Mouse (Mus musculus) neural tube, embryonic 11.5 days (tissue): Measurements from ENCODE around the gene Gm20388. TPM values are rescaled to one million over a fixed set of nuclear protein-coding genes. Genes with fewer than 3 reads are reported as not detected.

Experiments
- ATAC-seq: fragments of 200-750 bp; cut with Nextera tagmentation; 2 replicates; pipeline ENCODE4 v1.8.0; 2017; ENCODE audit warnings: moderate number of reproducible peaks, mild to moderate bottlenecking, moderate TSS enrichment, moderate library complexity; ENCODE audit not compliant: insufficient read depth, low FRiP score, low TSS enrichment
- DNase-seq: peaks from one replicate; pipeline ENCODE4 v3.0.0-alpha.2; 2015; ENCODE audit warnings: low spot score
- H3K27ac ChIP-seq: fragments of 300-500 bp; sonication (generic); 2 replicates; pipeline ENCODE4 v1.5.1; 2014; ENCODE audit warnings: low read depth, mild to moderate bottlenecking, low read length
- H3K27me3 ChIP-seq: fragments of 300-500 bp; sonication (generic); 2 replicates; pipeline ENCODE4 v1.6.1; 2014; ENCODE audit warnings: mild to moderate bottlenecking, low read length, mixed read lengths; ENCODE audit not compliant: control insufficient read depth, insufficient read depth
- H3K36me3 ChIP-seq: fragments of 300-500 bp; sonication (generic); 2 replicates; pipeline ENCODE4 v1.6.1; 2014; ENCODE audit warnings: mild to moderate bottlenecking, low read length, moderate library complexity, mixed read lengths; ENCODE audit not compliant: control insufficient read depth, insufficient read depth
- H3K4me1 ChIP-seq: fragments of 300-500 bp; sonication (generic); 2 replicates; pipeline ENCODE4 v1.6.1; 2014; ENCODE audit warnings: low read length, mixed read lengths; ENCODE audit not compliant: control insufficient read depth, insufficient read depth
- H3K4me2 ChIP-seq: fragments of 300-500 bp; sonication (generic); 2 replicates; pipeline ENCODE4 v1.6.1; 2014; ENCODE audit warnings: low read depth, mild to moderate bottlenecking, moderate library complexity
- H3K4me3 ChIP-seq: fragments of 300-500 bp; sonication (generic); 2 replicates; pipeline ENCODE4 v1.5.1; 2014; ENCODE audit warnings: low read depth, low read length
- H3K9ac ChIP-seq: fragments of 300-500 bp; sonication (generic); 2 replicates; pipeline ENCODE4 v1.6.1; 2014; ENCODE audit warnings: mild to moderate bottlenecking, low read length
- H3K9me3 ChIP-seq: fragments of 300-500 bp; sonication (generic); 2 replicates; pipeline ENCODE4 v1.6.1; 2016; ENCODE audit warnings: low read length; ENCODE audit not compliant: control insufficient read depth
- WGBS: fragments of 180-500 bp; shearing (Covaris S2); extraction: QIAGEN DNeasy Blood & Tissue Kit; methylation state at CpG from one replicate; pipeline ENCODE4 v1.1.7; 2014; 5-methylcytosine and 5-hydroxymethylcytosine counted together
- polyA plus RNA-seq: library from polyadenylated mRNA; unstranded; fragments of >200 nt; fragmentation: Nextera tagmentation; extraction: Ambion mirVana; gene quantifications from 2 replicates; pipeline ENCODE4 v1.2.1, GENCODE M21; 2014

Gene Gm20388
- polyA plus RNA-seq, 1 experiment from 2014 or later, result not detected

- Histone ChIP-seq H3K36me3 (no peaks in the 10 kb centered on the region), H3K27ac (no peak overlapping the region), H3K9me3 (no peaks in the 10 kb centered on the region), H3K4me2 (no peak overlapping the region), H3K9ac (no peak overlapping the region), H3K4me1 (peaks cover 86% of the 10 kb centered on the region), H3K4me3 (no peak overlapping the region), H3K27me3 (no peaks in the 10 kb centered on the region)
- ATAC-seq, result no peak
- WGBS, result 53% methylated on average over 5 of the region's 5 CpGs
- no peak for DNase-seq
Measured at GRCm38 (mm10) chr8:120495461-120495860, 584.8 kb downstream of the Gm20388 start.

DNA sequence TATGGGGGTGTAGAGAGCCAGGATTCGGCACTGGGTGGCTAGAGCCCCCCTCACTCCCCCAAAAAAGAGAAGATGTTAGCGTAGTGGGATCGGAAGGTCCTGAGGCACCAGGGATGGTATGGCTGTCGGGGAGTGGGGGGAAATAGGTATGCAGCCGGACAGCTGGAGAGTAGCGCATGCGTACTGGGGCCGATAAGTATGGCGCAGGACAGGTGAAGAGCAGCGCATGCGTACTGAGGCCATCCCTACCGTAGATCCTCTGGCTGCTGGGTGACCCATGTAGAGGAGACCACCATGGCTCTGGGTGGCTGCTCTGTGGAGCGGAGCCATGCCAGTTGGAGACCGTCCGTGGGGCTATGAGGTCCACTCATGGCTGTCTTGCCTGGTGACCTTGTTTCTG, 585.8 kb downstream of the Gm20388 start:
- Histone ChIP-seq H3K36me3 (no peaks in the 10 kb centered on the region), H3K27ac (no peak overlapping the region; the same call in 1 of the 2 replicates)

DNA sequence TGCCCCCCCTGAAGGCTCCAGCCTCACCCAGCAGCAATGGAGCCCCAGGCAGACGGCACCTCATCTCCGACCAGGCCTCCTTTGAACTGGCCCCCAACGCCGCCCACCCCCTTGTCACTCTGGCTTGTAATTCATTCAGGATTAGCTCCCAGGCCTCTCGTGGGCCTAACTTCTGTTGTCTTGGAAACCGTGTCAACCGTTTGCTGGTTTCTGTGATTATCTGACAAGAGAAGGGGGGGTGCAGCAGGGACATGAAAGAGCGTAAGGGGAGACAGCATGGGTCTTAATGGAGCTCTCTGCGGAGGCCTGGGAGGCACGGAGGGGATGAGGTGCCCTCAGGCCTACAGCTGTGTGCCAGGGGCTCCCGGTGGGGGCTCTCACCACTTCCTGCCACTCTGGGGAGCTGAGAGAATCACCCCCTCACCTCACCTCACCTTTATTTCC, 586.9 kb downstream of the Gm20388 start:
- peak; percentile 52 for DNase-seq
- H3K9ac ChIP-seq, result no peak overlapping the region; the same call in 1 of the 2 replicates
- H3K4me3 ChIP-seq, result no peak overlapping the region
- 10% methylated on average over 11 of the region's 11 CpGs for WGBS
- H3K27me3 ChIP-seq, result no peaks in the 10 kb centered on the region
- no peaks in the 10 kb centered on the region for H3K36me3 ChIP-seq
- H3K27ac ChIP-seq, result peak overlapping the region; percentile 61
- ATAC-seq, result peak; percentile 49; the same call in 1 of the 2 replicates
- H3K4me2 ChIP-seq, result peak overlapping the region; percentile 31
- peaks cover 73% of the 10 kb centered on the region for H3K4me1 ChIP-seq
- no peaks in the 10 kb centered on the region for H3K9me3 ChIP-seq

More for the DNA sequence above, 585.8 kb downstream of the Gm20388 start:
- Histone ChIP-seq H3K9ac (no peak overlapping the region), H3K4me1 (peaks cover 77% of the 10 kb centered on the region), H3K4me2 (no peak overlapping the region), H3K27me3 (no peaks in the 10 kb centered on the region), H3K9me3 (no peaks in the 10 kb centered on the region), H3K4me3 (no peak overlapping the region)
- no peak for DNase-seq
- ATAC-seq, result no peak
- 97% methylated on average over 15 of the region's 15 CpGs for WGBS

DNA sequence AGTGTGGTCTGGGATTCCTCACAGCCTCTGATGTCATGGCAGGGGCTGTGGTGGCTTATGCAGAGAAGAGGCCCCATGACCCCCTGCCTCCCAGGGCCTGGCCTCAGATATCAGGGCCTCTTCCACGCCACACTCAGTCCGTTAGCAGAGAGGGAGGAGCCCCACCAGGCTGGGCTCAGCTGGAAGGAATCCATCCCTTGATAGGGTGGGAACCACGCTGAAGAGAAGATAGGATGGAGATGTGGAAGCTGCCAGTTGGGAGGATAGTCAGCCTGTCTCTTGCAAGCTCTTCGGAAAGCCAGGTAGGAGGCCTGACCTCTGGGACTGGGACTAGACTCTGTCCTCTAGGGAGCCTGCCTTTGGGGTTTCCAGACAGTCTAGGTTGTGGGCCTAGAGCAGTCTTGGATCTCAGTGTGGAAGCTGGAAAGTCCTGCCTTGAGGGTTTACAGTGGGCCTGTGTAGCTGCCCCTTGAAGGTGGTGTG, 587.7 kb downstream of the Gm20388 start:
- Histone ChIP-seq H3K27me3 (no peaks in the 10 kb centered on the region), H3K4me2 (peak overlapping the region; percentile 31), H3K36me3 (no peaks in the 10 kb centered on the region), H3K4me1 (peaks cover 73% of the 10 kb centered on the region), H3K9me3 (no peaks in the 10 kb centered on the region), H3K27ac (peak overlapping the region; percentile 61), H3K4me3 (0 out of 2 replicates have a peak overlapping the region, but pooled peaks have one; percentile 7), H3K9ac (peak overlapping the region; percentile 23; the same call in 1 of the 2 replicates)
- ATAC-seq, result peak; percentile 25; the same call in 1 of the 2 replicates
- DNase-seq, result no peak
- 22% methylated on average over 4 of the region's 4 CpGs for WGBS

DNA sequence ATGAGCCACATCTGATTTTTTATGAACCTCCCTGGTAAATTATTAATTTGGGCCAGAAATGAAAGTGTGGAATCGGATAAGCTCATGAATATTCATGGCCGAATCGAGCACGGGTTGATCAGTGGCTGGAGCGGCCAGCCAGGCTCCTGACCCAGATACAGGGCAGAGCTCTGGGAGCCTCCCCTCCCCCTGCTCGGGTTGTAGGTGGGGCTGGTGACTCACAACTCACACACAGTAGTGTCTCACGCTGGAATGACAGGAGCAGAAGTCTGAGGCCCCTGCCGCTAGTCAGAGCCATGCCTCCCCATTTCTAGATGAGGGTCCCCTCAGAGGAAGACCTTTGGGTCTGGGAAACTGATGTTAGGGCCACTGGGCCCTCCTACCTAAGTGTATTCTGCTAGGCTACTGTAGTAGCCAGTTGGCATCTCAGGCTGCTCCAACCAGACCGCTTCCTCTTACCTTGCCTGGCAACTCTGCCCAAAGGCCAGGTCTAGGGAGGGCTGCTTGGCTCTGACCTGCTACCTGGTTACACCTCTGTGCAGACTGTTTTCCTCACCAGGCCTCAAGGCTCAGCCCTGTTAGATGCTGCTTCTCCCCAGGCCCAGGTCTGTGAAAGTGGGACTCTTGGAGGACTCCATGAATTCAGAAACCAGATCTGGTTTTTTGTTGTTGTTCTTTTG, 588.4 kb downstream of the Gm20388 start:
- H3K4me2 ChIP-seq, result peak overlapping the region; percentile 31
- peak overlapping the region; percentile 61 for H3K27ac ChIP-seq
- 21% methylated on average over 9 of the region's 9 CpGs for WGBS
- ATAC-seq (no peak), DNase-seq (peak; percentile 33)
- H3K9me3 ChIP-seq, result no peaks in the 10 kb centered on the region
- no peak overlapping the region for H3K9ac ChIP-seq
- H3K4me3 ChIP-seq, result 0 out of 2 replicates have a peak overlapping the region, but pooled peaks have one; percentile 7
- H3K36me3 ChIP-seq, result no peaks in the 10 kb centered on the region
- H3K4me1 ChIP-seq, result peaks cover 72% of the 10 kb centered on the region
- H3K27me3 ChIP-seq, result no peaks in the 10 kb centered on the region

DNA sequence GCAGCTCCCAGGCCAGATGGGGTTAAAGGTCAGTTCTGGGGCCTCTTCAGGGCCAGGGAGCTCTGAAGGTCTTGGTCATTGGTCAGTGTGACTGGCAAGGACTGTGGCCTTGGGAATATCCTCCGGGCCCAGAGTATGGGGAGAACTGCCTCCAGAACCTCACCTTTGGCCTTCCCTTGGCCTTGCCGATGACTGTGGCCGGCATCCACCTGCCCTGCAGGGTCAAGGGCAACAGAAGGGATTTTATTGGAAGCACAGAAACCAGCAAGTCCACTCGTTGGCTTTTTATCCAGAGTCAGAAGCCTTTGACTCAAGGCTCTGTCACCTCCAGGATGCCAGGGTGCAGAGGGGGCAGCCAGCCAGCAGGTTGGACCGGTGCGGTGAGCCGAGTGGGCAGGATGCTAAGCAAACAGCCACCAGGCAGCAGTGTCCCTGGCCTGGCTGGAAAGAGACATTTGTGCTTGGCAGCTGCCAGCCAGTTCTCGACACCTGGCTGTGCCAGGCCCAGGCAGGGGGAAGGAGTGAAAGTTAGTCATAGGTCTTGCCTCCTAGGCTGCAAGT, 590.1 kb downstream of the Gm20388 start:
- H3K4me2 ChIP-seq, result no peak overlapping the region
- no peaks in the 10 kb centered on the region for H3K36me3 ChIP-seq
- no peaks in the 10 kb centered on the region for H3K9me3 ChIP-seq
- H3K9ac ChIP-seq, result no peak overlapping the region
- WGBS, result 79% methylated on average over 8 of the region's 8 CpGs
- no peak overlapping the region for H3K4me3 ChIP-seq
- peaks cover 73% of the 10 kb centered on the region for H3K4me1 ChIP-seq
- ATAC-seq (no peak), DNase-seq (no peak)
- H3K27ac ChIP-seq, result no peak overlapping the region
- H3K27me3 ChIP-seq, result no peaks in the 10 kb centered on the region

DNA sequence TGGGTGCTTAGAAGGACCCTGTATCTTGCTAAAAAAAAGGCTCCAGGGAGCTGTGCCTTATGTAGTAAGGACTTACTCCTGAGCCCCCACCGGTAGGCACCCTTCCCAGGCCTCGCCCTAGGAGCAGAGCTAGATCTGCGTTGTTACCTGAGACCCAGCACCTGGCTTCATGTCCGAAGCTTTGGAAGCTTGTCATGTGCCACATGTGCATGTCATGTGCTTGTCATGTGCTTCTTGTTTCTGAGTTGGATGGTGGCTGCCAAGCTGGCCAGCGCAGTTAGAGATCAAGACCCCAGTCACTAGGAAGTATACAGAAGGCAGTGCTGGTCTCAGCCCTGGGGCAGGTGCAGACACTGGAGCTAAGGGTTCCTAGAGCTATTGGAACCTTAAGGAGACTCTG, 590.8 kb downstream of the Gm20388 start:
- no peaks in the 10 kb centered on the region for H3K27me3 ChIP-seq
- H3K36me3 ChIP-seq, result no peaks in the 10 kb centered on the region
- DNase-seq (no peak), ATAC-seq (no peak)
- no peaks in the 10 kb centered on the region for H3K9me3 ChIP-seq
- no peak overlapping the region for H3K27ac ChIP-seq
- no peak overlapping the region for H3K4me2 ChIP-seq
- H3K4me3 ChIP-seq, result no peak overlapping the region
- WGBS, result 84% methylated on average over 5 of the region's 5 CpGs
- no peak overlapping the region for H3K9ac ChIP-seq
- H3K4me1 ChIP-seq, result peaks cover 79% of the 10 kb centered on the region

DNA sequence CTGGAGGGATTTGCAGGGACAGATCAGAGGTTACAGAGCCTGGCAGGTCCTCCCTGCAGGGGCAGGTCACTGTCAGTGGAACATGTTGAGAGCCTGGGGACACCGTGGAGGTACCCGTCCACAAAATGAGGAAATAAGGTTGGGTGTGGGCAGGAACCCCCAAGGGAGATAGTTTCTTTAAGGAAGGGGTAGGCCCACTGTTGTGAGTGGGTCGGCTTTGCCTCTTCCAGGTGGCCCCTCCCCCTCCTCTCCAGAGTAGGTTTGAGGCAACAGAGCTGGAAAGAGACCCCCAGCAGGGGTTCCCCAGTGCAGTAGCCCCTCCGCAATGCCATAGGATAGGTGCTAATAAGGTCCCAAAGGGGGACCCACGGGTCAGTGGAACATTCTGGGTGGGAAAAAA, 591.8 kb downstream of the Gm20388 start:
- H3K4me3 ChIP-seq, result no peak overlapping the region
- H3K36me3 ChIP-seq, result no peaks in the 10 kb centered on the region
- 65% methylated on average over 5 of the region's 5 CpGs for WGBS
- H3K27ac ChIP-seq, result no peak overlapping the region
- peaks cover 77% of the 10 kb centered on the region for H3K4me1 ChIP-seq
- no peak for ATAC-seq
- no peak overlapping the region for H3K9ac ChIP-seq
- H3K4me2 ChIP-seq, result no peak overlapping the region
- no peak for DNase-seq
- H3K27me3 ChIP-seq, result no peaks in the 10 kb centered on the region
- no peaks in the 10 kb centered on the region for H3K9me3 ChIP-seq
